Mouse (Mus musculus) forebrain, embryonic 12.5 days (tissue): ENCODE results near the gene Lrrc75a. TPM values are rescaled to one million over a fixed set of nuclear protein-coding genes. Genes with fewer than 3 reads are reported as not detected.

Source experiments
- ATAC-seq: fragments of 200-750 bp; cut with Nextera tagmentation; 2 replicates; pipeline ENCODE4 v1.8.0; 2017; ENCODE audit warnings: moderate TSS enrichment; ENCODE audit not compliant: low FRiP score
- H3K27ac ChIP-seq: fragments of 300-500 bp; sonication (generic); 2 replicates; pipeline ENCODE4 v1.5.1; 2016; ENCODE audit warnings: mild to moderate bottlenecking
- H3K27me3 ChIP-seq: fragments of 300-500 bp; sonication (generic); 2 replicates; pipeline ENCODE4 v1.6.1; 2016; ENCODE audit warnings: mild to moderate bottlenecking
- H3K36me3 ChIP-seq: fragments of 300-500 bp; sonication (generic); replicated peaks from 2 replicates; pipeline ENCODE4 v1.6.1; 2016; ENCODE audit warnings: mild to moderate bottlenecking
- H3K4me1 ChIP-seq: fragments of 300-500 bp; sonication (generic); 2 replicates; pipeline ENCODE4 v1.6.1; 2016
- H3K4me2 ChIP-seq: fragments of 300-500 bp; sonication (generic); 2 replicates; pipeline ENCODE4 v1.6.1; 2016; ENCODE audit warnings: mild to moderate bottlenecking, moderate library complexity
- H3K4me3 ChIP-seq: fragments of 300-500 bp; sonication (generic); replicated peaks from 2 replicates; pipeline ENCODE4 v1.5.1; 2016; ENCODE audit warnings: mild to moderate bottlenecking
- H3K9ac ChIP-seq: fragments of 300-500 bp; sonication (generic); 2 replicates; pipeline ENCODE4 v1.6.1; 2016; ENCODE audit warnings: mild to moderate bottlenecking
- H3K9me3 ChIP-seq: fragments of 300-500 bp; sonication (generic); 2 replicates; pipeline ENCODE4 v1.6.1; 2016
- WGBS: fragments of 180-500 bp; shearing (Covaris S2); methylation state at CpG from one replicate; pipeline ENCODE4 v1.1.7; 2016; 5-methylcytosine and 5-hydroxymethylcytosine counted together
- polyA plus RNA-seq: library from polyadenylated mRNA; unstranded; fragments of >200 nt; fragmentation: Nextera tagmentation; extraction: Ambion mirVana; gene quantifications from 2 replicates; pipeline ENCODE4 v1.2.1, GENCODE M21; 2016

The Lrrc75a gene
- polyA plus RNA-seq, 1 experiment from 2014 or later = 15.1 TPM

DNA sequence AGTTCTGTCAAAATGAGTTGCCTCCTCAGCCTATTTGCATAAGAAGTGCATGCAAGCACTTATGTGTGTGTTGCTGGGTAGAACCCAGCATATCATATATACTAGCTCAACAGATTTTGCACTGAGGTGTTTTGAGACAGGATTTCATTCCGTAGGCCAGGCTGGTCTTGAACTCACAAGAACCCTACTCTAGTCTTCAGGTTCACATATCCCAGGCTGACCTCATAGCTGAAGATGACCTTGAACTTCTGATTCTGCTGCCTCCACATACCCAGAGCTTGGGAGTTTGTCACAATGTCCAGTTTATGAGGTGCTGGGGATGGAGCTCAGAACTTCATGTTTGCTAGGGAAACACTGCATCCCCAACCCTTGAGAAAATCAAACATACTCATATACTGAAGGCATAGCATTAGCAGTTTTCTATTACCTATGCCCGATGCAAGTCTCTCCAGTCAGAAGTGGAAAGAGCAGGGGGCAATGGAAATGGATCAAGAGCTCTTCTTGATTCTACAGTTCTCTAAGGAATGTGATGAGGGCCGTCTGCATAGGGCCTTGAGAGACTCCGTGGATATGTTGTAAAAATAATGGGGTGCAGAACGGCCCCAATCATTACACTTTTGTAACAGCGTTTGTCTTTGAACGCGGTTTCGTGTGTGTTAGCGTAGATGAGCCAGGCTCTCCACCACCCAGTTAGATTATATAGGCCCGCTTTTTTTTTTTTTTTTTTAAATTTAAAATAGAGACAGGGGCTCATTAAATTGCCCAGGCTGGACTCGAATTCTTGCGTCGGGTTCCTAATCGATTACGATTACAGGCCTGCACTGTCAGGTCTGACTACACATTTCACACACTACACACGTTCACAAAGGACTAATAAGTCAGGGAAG lies 46.3 kb downstream of the Lrrc75a start:
- Histone ChIP-seq H3K9me3 (no peaks in the 10 kb centered on the region), H3K4me1 (peaks cover 48% of the 10 kb centered on the region), H3K27me3 (no peaks in the 10 kb centered on the region), H3K27ac (peak overlapping the region; percentile 95), H3K9ac (peak overlapping the region; percentile 97), H3K4me3 (peak overlapping the region; percentile 86), H3K36me3 (peaks cover 32% of the 10 kb centered on the region), H3K4me2 (peak overlapping the region; percentile 67)
- ATAC-seq = no peak; the same call in none of the 2 replicates
- WGBS = 14% methylated on average over 17 of the region's 17 CpGs

DNA sequence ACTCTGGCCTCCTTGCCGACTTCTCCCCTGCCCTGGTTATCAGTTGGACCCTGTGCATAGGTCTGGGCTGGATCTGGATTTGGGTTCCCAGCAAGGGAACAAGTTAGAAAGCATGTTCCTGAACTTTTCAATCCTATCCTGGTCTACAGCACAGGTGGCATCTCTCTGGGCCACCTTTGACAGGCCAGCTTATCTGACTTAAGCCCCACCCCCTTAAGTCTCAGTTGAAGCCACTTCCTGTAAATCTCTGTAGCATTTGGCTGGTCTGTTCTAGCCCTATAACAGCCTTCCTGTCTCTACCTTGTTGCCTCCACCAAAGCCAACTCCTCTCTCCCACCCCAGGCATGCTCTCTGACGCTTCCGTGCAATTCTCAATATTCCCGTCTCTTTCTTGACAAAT lies 49.8 kb downstream of the Lrrc75a start:
- WGBS = 88% methylated on average over 4 of the region's 4 CpGs
- Histone ChIP-seq H3K27ac (0 out of 2 replicates have a peak overlapping the region, but pooled peaks have one; percentile 25), H3K4me2 (no peak overlapping the region), H3K36me3 (no peaks in the 10 kb centered on the region), H3K9me3 (no peaks in the 10 kb centered on the region), H3K4me3 (no peak overlapping the region), H3K27me3 (no peaks in the 10 kb centered on the region), H3K4me1 (peaks cover 14% of the 10 kb centered on the region), H3K9ac (no peak overlapping the region)
- ATAC-seq = no peak

DNA sequence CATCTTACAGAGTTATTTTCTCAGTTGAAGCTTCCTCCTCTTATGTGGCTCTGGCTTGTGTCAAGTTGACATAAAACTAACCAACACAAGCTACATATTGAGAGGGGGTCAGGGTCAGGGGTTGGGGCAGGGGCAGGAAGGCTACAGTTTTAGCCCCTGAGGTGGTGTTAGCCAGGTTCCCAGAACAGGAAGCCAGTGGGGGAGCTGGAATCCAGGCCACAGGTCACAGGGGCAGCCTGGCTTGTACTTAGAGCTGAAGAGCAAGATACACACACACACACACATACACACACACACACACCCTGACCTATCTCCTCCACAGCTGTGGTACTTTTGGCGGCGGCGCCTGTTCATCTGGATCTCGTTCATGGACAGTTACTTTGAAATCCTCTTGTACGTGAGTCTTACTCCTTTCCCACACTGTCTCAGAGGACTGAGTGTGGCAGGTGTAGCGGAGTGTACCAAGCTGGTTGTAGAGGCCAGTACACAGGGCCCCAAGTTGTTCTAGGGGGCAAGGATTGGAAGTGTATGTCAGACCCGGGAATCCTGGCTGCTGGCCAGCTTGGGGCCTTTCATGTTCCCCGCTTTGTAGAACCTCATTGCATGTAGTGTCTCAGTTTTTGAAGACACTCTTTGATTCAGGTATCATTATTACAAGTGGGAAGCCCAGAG lies 56.3 kb downstream of the Lrrc75a start:
- no peaks in the 10 kb centered on the region for H3K4me1 ChIP-seq
- H3K4me2 ChIP-seq = no peak overlapping the region
- H3K27ac ChIP-seq = no peak overlapping the region
- no peaks in the 10 kb centered on the region for H3K9me3 ChIP-seq
- WGBS = 82% methylated on average over 8 of the region's 8 CpGs
- ATAC-seq = no peak
- H3K9ac ChIP-seq = no peak overlapping the region
- no peaks in the 10 kb centered on the region for H3K27me3 ChIP-seq
- H3K4me3 ChIP-seq = no peak overlapping the region
- H3K36me3 ChIP-seq = 0 out of 2 replicates have a peak, but pooled peaks cover 5% of the 10 kb centered on the region

DNA sequence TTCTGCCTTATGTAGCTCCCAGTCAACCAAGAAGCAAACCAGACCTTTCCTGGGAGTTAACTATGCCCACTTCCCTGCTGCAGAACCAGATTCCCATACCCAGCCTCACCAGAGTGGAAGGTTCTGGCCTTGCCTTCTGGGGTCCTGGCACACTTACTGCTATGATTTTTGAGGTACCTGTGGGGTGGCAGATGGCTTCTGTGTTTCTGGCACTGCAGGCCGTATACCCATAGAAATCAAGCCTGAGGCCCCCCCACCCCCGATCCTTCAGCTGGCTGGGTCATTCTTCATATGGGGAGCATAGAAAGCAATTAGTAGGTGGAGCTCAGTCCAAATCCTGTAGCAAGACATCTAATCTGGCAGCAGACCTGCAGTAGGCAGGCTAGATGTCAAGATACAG lies 57.3 kb downstream of the Lrrc75a start:
- Histone ChIP-seq H3K4me3 (no peak overlapping the region), H3K4me2 (no peak overlapping the region), H3K36me3 (0 out of 2 replicates have a peak, but pooled peaks cover 5% of the 10 kb centered on the region), H3K27ac (no peak overlapping the region), H3K9me3 (no peaks in the 10 kb centered on the region), H3K9ac (no peak overlapping the region), H3K4me1 (no peaks in the 10 kb centered on the region), H3K27me3 (no peaks in the 10 kb centered on the region)
- WGBS = 91% methylated on average over 2 of the region's 2 CpGs
- ATAC-seq = no peak

DNA sequence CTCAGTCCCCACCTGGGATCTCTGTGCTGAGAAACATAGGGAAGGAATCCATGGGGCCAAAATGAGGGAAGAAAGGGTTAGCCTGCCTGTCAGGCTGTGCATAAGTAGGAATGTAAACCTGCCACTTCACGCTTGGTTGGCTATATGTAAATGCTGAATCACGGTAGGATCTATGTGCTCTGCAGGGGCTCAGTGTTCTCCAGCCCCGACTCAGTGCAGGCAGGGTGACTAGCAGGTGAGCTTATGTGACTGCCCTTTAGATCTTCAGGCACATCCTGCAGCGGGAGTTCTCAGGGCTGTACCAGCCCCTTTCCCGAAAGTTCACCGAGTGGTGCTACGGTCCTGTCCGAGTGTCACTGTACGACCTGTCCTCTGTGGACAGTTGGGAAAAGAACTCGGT lies 58.9 kb downstream of the Lrrc75a start:
- Histone ChIP-seq H3K27me3 (no peaks in the 10 kb centered on the region), H3K4me2 (no peak overlapping the region)
- 79% methylated on average over 10 of the region's 10 CpGs for WGBS

DNA sequence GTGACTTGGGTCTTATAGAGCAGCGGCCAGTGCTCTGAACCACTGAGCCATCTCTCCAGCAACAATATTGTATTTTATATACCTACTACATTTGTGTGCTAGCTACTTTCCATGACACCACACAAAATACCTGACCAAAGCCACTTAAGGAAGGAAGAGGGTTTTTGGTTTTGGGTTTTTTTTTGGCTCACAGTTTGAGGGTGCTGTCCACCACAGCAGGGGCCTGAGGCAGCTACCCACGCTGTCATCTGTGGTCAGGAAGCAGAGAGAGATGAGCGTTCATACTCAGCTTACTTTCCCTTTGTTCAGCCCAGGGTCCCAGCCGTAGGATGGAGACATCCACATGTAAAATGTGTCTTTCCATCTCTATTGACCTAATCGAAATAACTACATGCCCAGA lies 61.3 kb downstream of the Lrrc75a start:
- Histone ChIP-seq H3K9ac (no peak overlapping the region), H3K9me3 (no peaks in the 10 kb centered on the region), H3K4me2 (no peak overlapping the region), H3K27me3 (no peaks in the 10 kb centered on the region), H3K36me3 (0 out of 2 replicates have a peak, but pooled peaks cover 5% of the 10 kb centered on the region), H3K4me3 (no peak overlapping the region), H3K4me1 (no peaks in the 10 kb centered on the region), H3K27ac (no peak overlapping the region)
- ATAC-seq = no peak
- WGBS = 92% methylated on average over 5 of the region's 5 CpGs

More for the DNA sequence above, 58.9 kb downstream of the Lrrc75a start:
- Histone ChIP-seq H3K4me3 (no peak overlapping the region), H3K4me1 (no peaks in the 10 kb centered on the region), H3K27ac (no peak overlapping the region), H3K9ac (no peak overlapping the region), H3K36me3 (0 out of 2 replicates have a peak, but pooled peaks cover 5% of the 10 kb centered on the region), H3K9me3 (no peaks in the 10 kb centered on the region)
- no peak for ATAC-seq

DNA sequence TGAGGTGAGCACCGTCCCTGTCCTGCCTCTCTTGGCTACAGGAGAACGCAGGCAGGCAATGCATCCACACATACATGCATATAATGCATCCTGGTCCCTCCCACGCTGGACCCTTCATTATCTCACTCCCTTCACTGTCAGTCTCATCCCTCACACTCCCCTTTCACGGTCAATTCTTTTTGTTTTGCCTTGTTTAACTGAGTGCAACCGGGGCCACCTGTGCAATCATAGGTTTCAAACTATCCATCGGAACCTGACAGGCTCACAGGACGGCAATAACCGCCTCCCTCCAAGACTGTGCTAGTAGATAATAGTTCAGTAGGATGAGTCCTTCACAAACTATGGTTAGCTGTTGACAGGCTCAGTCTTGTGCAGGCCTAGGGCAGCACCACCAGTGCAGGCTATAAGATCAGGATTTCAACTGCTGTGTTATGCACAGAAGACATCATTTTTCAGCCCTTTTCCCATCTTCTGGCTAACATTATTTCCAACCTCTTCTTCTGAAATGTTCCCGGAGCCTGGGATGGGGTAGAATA lies 63.6 kb downstream of the Lrrc75a start:
- Histone ChIP-seq H3K4me2 (no peak overlapping the region), H3K27ac (no peak overlapping the region), H3K4me3 (no peak overlapping the region), H3K36me3 (0 out of 2 replicates have a peak, but pooled peaks cover 5% of the 10 kb centered on the region), H3K9ac (no peak overlapping the region), H3K9me3 (no peaks in the 10 kb centered on the region), H3K27me3 (no peaks in the 10 kb centered on the region), H3K4me1 (no peaks in the 10 kb centered on the region)
- ATAC-seq = no peak
- WGBS = 85% methylated on average over 9 of the region's 9 CpGs

DNA sequence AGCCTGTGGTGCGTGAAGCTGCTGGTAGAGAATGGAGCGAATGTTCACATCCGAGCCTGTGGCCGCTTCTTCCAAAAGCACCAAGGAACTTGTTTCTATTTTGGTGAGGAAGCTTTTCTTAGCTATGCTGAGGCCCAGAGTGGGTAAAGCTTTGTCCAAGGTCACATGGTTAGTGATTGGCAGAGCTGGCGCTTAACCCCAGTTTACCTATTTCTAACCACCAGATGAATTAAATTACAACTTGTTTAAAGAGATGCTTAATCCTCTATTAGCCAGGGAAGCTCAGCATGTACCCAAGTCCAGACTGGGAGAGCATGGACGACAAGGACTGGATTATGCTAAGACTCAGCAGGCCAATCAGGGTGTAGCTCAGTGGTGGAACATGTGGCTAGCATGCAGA lies 65.3 kb downstream of the Lrrc75a start:
- 0 out of 2 replicates have a peak, but pooled peaks cover 5% of the 10 kb centered on the region for H3K36me3 ChIP-seq
- no peak overlapping the region for H3K4me3 ChIP-seq
- 61% methylated on average over 6 of the region's 6 CpGs for WGBS
- H3K9ac ChIP-seq = no peak overlapping the region
- no peak overlapping the region for H3K27ac ChIP-seq
- no peaks in the 10 kb centered on the region for H3K9me3 ChIP-seq
- no peak overlapping the region for H3K4me2 ChIP-seq
- no peak for ATAC-seq
- H3K27me3 ChIP-seq = 0 out of 2 replicates have a peak, but pooled peaks cover 4% of the 10 kb centered on the region
- H3K4me1 ChIP-seq = no peaks in the 10 kb centered on the region

DNA sequence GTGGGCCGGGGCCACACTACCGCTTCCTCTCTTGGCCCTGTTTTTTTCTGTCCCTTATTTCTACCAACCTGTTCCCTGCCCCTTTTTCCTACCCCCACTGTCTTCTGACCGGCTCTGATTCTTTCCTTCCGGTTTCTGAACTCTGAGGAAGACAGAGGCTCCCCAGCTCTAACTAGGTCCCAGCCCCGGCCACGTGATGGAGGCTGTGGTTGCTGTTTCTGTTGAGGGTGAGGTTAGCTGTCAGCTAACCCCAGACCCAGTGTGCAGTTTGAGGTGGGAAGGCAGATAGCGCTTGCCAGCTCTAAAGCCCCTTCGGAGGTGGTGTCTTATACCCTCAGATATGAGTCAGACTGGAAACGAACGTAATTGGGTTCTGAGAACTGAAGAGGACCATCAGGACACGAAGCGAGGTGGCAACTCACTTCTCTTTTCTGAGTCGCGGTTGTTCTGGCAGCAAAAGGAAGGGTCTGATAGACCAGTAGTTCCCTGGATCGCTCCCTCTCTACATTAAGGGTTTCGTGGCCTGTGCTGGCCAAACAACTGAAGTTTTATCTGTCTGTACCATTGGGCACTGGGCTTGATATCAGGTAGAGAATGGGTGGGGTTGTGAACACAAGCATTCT lies 71.7 kb downstream of the Lrrc75a start:
- WGBS = 66% methylated on average over 16 of the region's 16 CpGs
- H3K9me3 ChIP-seq = no peaks in the 10 kb centered on the region
- no peaks in the 10 kb centered on the region for H3K36me3 ChIP-seq
- no peak for ATAC-seq
- no peak overlapping the region for H3K27ac ChIP-seq
- H3K4me1 ChIP-seq = peaks cover 8% of the 10 kb centered on the region
- H3K9ac ChIP-seq = no peak overlapping the region
- H3K4me3 ChIP-seq = peak overlapping the region; percentile 47; the same call in 1 of the 2 replicates
- peak overlapping the region; percentile 91 for H3K4me2 ChIP-seq
- peaks cover 20% of the 10 kb centered on the region for H3K27me3 ChIP-seq

DNA sequence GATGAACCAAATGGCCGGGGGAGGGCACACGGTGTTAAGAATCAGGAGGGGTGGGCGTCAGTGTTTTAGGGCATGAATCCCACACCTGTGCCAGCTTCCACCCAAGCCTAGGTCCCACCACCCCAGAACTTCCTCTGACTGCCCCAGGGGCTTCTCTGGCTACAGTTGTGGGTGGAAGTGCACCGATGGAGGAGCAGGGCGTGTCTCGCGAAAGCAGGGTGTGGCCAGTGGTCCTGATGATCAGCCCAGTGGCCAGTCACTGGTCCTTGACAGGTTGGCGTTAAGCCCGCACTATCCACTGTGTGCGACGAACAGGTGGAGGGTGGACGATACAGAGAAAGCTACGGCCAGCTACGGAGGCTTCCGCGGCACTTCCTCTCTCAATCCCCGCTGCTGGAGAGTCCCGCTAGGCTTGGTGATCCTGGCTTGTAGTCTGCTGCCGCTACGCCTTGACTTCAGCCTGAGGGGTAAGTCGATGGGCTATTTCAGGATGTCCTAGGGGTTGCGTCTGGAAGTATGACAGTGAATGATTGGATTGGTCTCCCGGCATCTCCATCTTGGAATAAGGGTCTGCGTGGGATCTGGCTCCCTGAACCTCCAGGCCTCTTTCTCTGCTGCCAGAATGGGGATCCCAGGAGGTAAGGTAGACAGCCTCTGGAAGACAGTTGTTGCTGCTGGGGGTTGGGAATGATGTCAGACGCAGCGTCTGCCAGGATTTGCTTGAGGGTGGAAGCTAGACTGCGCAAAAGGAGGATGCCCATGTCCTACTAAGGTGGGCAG lies 72.5 kb downstream of the Lrrc75a start:
- Histone ChIP-seq H3K36me3 (no peaks in the 10 kb centered on the region), H3K4me3 (peak overlapping the region; percentile 47), H3K9ac (peak overlapping the region; percentile 56), H3K27ac (no peak overlapping the region), H3K9me3 (no peaks in the 10 kb centered on the region), H3K4me2 (peak overlapping the region; percentile 91), H3K27me3 (peaks cover 20% of the 10 kb centered on the region), H3K4me1 (peaks cover 8% of the 10 kb centered on the region)
- WGBS = 6% methylated on average over 27 of the region's 27 CpGs
- peak; percentile 71 for ATAC-seq

DNA sequence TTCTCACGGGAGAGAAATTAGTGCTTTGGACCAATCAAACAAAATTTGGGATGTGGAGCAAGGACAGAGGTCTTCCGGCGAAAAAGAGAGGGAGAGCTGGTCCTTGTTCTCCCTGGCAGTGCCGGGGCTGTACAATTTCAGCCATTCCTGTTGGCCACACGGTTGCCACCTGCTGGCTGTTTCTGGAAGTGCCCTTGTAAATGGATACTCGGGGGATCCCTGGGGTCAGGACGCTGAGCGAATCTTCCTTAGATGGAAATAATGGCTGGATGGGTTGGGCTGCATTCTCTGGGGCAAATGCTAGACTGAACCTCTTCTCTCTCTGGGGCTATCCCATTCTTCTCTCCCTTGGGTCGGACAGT lies 73.0 kb downstream of the Lrrc75a start:
- no peaks in the 10 kb centered on the region for H3K9me3 ChIP-seq
- H3K4me1 ChIP-seq = peaks cover 8% of the 10 kb centered on the region
- peak overlapping the region; percentile 56 for H3K9ac ChIP-seq
- H3K27me3 ChIP-seq = peaks cover 20% of the 10 kb centered on the region
- WGBS = 1% methylated on average over 9 of the region's 9 CpGs
- no peaks in the 10 kb centered on the region for H3K36me3 ChIP-seq
- ATAC-seq = peak; percentile 75
- H3K4me2 ChIP-seq = peak overlapping the region; percentile 91
- peak overlapping the region; percentile 47 for H3K4me3 ChIP-seq
- H3K27ac ChIP-seq = no peak overlapping the region
